Comparison of ENCODE assay signal across 20 mouse cellular contexts in the genomic region with DNA sequence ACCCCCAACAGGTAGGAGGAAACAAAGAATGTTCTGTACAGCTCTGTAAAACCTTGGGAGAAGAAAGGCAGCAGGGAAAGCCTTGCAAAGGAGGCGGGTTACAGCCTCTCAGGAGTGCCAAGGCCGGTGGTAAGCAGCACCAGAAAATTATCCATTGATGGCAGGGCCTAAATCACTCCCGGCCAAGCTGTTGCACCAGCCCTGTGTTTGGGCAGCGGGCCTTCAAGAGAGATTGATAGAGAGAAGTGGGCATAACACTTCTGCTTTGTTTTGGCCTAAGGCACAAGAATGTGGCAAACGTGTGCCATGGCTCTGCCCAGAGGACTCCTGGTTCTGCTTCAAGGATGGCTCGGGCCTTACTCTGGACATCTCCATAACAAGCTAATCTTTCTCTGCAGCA. TPM values are rescaled to one million over a fixed set of nuclear protein-coding genes. Genes with fewer than 3 reads are reported as not detected.
"Had no signal": no experiment of that assay in that cellular context is flagged by ENCODE, and none has a peak within 500 bp of the region (broad histone marks: within the 10 kb centered on the region; RNA-seq: fewer than 3 reads in every experiment).

No protein-coding gene starts in this region.

- H3K27me3 ChIP-seq: neural tube, embryonic 15.5 days had no signal

- H3K27ac ChIP-seq: midbrain, embryonic 10.5 days; midbrain, embryonic 12.5 days; neural tube, embryonic 13.5 days; neural tube, embryonic 15.5 days had no signal

- H3K36me3 ChIP-seq: midbrain, embryonic 10.5 days; midbrain, embryonic 12.5 days; neural tube, embryonic 13.5 days; neural tube, embryonic 15.5 days had no signal

- DNase-seq: lung, adult 18-20 months; lung, embryonic 14.5 days; lung, postnatal 10 days; lung, postnatal 4 days; midbrain, embryonic 14.5 days; retina, postnatal 1 day; right cerebral cortex, adult 18-20 months; right cerebral cortex, postnatal 25 days; right cerebral cortex, postnatal 4 days; spleen, adult 18-20 months; thymus, adult 18-20 months; thymus, postnatal 14 days; thymus, postnatal 36 days had no signal

- H3K4me3 ChIP-seq: midbrain, embryonic 10.5 days; midbrain, embryonic 12.5 days; myocyte; neural tube, embryonic 13.5 days; neural tube, embryonic 15.5 days had no signal

RNA-seq across cellular contexts. Expression of a gene that starts 9.5 kb away (rescaled TPM):
- total RNA-seq: megakaryocyte, adult 5-6 weeks; megakaryocyte-erythroid progenitor cell, adult 5-6 weeks had no signal
